Mouse (Mus musculus): Measurements from ENCODE around the gene Ndufs6. TPM values are rescaled to one million over a fixed set of nuclear protein-coding genes. Genes with fewer than 3 reads are reported as not detected.

Gene Ndufs6
- total RNA-seq (2014; rRNA removed) (70.5 and 91.4 TPM in 2 replicates), polyA plus RNA-seq (2015; fragmentation: Nextera tagmentation; extraction: Ambion mirVana) (498 and 525 TPM in 2 replicates)

DNA sequence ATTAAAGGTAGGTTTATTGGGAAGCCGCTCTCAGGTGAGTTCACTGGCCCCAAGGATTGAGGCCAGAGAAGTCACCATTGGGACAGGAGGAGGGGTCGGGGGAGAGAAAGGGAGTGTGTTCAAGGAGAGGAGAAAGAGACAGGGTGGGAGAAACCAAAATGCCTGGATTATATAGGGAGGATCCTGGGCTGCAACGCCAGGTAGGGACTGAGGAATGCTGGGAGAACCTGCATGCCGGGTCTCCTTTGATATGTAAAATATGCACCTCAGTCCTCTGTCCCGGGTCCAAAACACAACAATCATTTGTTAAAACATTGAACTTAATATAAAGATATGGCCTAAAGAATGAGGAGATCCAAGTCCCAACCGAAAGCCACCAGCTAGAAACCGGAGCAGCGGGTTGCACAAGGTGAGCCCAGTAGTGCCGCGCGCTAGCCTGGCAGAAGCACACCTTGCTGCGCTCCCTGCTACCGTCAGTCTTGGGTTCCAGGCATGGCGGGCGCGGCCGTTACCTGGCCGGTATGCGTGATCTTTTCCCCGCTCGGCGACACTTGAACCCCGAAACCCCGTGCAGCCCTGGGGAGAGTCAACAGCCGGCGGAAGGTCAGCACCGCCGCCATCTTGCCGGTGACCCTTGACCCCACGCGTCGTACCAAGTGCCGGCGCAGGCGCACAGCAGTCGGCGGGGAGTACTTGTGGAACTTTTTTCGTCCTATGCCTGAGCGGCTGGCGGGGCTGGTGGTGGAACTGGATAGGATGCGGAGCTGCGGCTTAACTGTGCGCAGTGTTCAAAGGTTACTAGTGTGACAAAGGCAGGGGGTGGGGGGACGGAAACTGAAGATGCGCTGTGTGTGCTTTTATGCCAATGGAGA is at the start of gene Ndufs6, which contains the start of gene Mrpl36:
Gene Ndufs6, minus strand, starts transcription at position 716 of the 872 bp plus-strand sequence.
Gene Mrpl36, plus strand, starts transcription at position 687 of the 872 bp plus-strand sequence.
- Histone ChIP-seq H3K27me3 (ENCODE audit: insufficient read depth, low read length) (no peaks in the 10 kb centered on the region), H3K4me1 (ENCODE audit: insufficient read depth, low read length) (peaks cover 7% of the 10 kb centered on the region), H3K9me3 (ENCODE audit: low read length) (no peaks in the 10 kb centered on the region), H3K36me3 (ENCODE audit: insufficient read depth, low read length) (peaks cover 16% of the 10 kb centered on the region), H3K27ac (peak within 1 kb of the TSS; percentile 78), H3K9ac (replicated peaks; ENCODE audit: low read length) (peak within 1 kb of the TSS; percentile 67), H3K4me2 (ENCODE audit: low read depth, low read length) (peak within 1 kb of the TSS; percentile 82), H3K4me3 (ENCODE audit: low read length) (peak within 1 kb of the TSS; percentile 74)
- DNase-seq (ENCODE audit: low spot score) (peak; percentile 96), ATAC-seq (peak; percentile 86)
- TF ChIP-seq CTCF (IDR thresholded peaks at IDR 0.05; ENCODE audit: low read depth) = no peak
- WGBS = 2% methylated on average over 45 of the region's 45 CpGs

DNA sequence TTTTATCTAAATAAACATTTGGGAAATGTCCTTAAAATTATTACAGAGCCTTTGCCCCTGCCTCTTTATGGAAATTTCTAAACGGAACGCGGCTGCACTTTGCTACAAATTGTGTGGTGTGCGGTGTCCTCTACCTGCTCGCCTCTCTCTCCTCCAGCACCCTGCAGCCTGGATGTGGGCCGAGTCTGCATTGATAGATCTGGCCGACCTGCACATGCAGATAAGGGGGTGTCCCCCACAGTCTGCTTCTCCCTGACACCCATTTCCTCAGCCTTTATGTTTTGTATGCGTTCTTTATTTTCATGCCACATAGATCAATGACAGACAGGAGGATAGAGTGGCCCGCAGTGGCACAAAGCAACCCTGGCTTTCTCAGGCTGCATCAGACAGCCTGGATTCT is 49.3 kb upstream of the Ndufs6 start:
- Histone ChIP-seq H3K4me2 (ENCODE audit: low read depth, low read length) (no peak overlapping the region), H3K27me3 (ENCODE audit: insufficient read depth, low read length) (no peaks in the 10 kb centered on the region), H3K36me3 (ENCODE audit: insufficient read depth, low read length) (no peaks in the 10 kb centered on the region), H3K4me1 (ENCODE audit: insufficient read depth, low read length) (no peaks in the 10 kb centered on the region), H3K27ac (no peak overlapping the region), H3K9ac (replicated peaks; ENCODE audit: low read length) (no peak overlapping the region), H3K9me3 (ENCODE audit: low read length) (no peaks in the 10 kb centered on the region), H3K4me3 (ENCODE audit: low read length) (no peak overlapping the region)
- 74% methylated on average over 9 of the region's 9 CpGs for whole genome bisulfite sequencing
- DNase-seq (ENCODE audit: low spot score) (no peak), ATAC-seq (no peak)
- no peak for TF ChIP-seq CTCF (IDR thresholded peaks at IDR 0.05; ENCODE audit: low read depth)

DNA sequence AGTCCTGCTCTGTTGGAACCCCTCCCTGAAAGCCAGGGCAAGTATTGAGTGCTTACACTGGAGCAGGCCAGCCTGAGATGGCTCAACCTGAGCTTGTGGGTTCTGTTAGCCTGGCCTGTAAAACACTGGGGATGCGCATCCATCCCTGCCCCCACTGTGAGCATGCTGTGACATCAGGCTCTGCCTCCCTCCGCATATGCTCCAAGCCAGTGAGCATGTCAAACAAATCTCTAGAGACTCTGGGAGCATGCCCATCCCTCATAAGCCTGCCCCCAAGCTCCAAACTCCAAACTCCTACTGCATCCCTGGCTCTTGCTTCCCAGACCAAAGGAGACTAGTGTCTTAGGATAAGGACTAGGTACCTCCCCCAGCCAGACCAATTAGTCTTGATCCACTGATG is 46.3 kb upstream of the Ndufs6 start:
- Histone ChIP-seq H3K9me3 (ENCODE audit: low read length) (no peaks in the 10 kb centered on the region), H3K4me3 (ENCODE audit: low read length) (no peak overlapping the region), H3K27me3 (ENCODE audit: insufficient read depth, low read length) (no peaks in the 10 kb centered on the region), H3K9ac (replicated peaks; ENCODE audit: low read length) (no peak overlapping the region), H3K4me2 (ENCODE audit: low read depth, low read length) (no peak overlapping the region), H3K27ac (no peak overlapping the region), H3K36me3 (ENCODE audit: insufficient read depth, low read length) (no peaks in the 10 kb centered on the region), H3K4me1 (ENCODE audit: insufficient read depth, low read length) (no peaks in the 10 kb centered on the region)
- ATAC-seq (peak; percentile 53; the same call in 1 of the 2 replicates), DNase-seq (ENCODE audit: low spot score) (no peak)
- no peak for TF ChIP-seq CTCF (IDR thresholded peaks at IDR 0.05; ENCODE audit: low read depth)
- 35% methylated on average over 2 of the region's 2 CpGs for WGBS

DNA sequence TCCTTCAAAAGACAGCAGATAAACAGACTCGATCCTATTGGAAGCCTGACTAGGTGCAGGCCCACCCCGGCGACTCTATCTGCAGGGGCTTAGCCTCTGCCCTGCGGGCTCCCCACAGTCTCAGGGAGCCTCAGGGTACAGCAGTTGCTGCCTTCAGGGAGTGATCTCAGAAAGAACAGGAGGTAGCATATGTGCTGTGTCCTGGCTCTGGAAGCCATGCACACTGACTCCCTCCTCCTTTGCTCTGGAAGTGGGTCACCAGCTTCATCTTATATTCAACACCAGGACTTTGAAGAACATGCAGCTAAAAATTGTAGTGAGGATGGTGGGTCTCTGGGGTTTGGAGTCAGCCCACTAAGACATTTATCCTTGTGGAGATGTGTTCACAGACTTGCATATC is 45.0 kb upstream of the Ndufs6 start:
- 77% methylated on average over 4 of the region's 4 CpGs for whole genome bisulfite sequencing
- DNase-seq (ENCODE audit: low spot score) = no peak
- no peaks in the 10 kb centered on the region for H3K27me3 ChIP-seq (ENCODE audit: insufficient read depth, low read length)
- no peak overlapping the region for H3K9ac ChIP-seq (replicated peaks; ENCODE audit: low read length)
- no peak for TF ChIP-seq CTCF (IDR thresholded peaks at IDR 0.05; ENCODE audit: low read depth)
- no peak overlapping the region for H3K4me2 ChIP-seq (ENCODE audit: low read depth, low read length)
- no peak overlapping the region for H3K27ac ChIP-seq
- H3K4me1 ChIP-seq (ENCODE audit: insufficient read depth, low read length) = no peaks in the 10 kb centered on the region
- no peaks in the 10 kb centered on the region for H3K36me3 ChIP-seq (ENCODE audit: insufficient read depth, low read length)
- no peak for ATAC-seq
- H3K4me3 ChIP-seq (ENCODE audit: low read length) = no peak overlapping the region
- H3K9me3 ChIP-seq (ENCODE audit: low read length) = no peaks in the 10 kb centered on the region

DNA sequence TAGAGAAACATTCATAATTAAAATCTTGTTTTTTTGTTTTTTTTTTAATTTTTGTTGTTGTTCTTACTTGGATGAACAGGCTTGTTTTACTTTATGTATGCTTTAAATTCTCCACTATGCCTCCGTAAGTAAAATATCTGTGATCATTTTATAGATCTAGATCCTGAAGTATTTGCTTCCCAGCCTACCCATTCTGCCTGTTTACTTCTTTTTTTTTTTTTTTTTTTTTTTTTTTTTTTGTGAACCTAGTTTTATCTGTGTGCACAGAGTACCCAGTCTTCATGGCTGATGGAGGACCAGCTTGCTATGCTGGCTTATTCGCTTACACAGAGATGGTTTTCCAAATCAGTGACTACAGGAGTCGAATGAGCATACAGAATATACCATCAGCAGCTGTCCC is 28.8 kb upstream of the Ndufs6 start:
- DNase-seq (ENCODE audit: low spot score) (no peak), ATAC-seq (no peak)
- Histone ChIP-seq H3K36me3 (ENCODE audit: insufficient read depth, low read length) (no peaks in the 10 kb centered on the region), H3K9ac (replicated peaks; ENCODE audit: low read length) (no peak overlapping the region), H3K4me2 (ENCODE audit: low read depth, low read length) (no peak overlapping the region), H3K9me3 (ENCODE audit: low read length) (no peaks in the 10 kb centered on the region), H3K4me3 (ENCODE audit: low read length) (no peak overlapping the region), H3K4me1 (ENCODE audit: insufficient read depth, low read length) (no peaks in the 10 kb centered on the region), H3K27me3 (ENCODE audit: insufficient read depth, low read length) (no peaks in the 10 kb centered on the region), H3K27ac (no peak overlapping the region)
- no peak for TF ChIP-seq CTCF (IDR thresholded peaks at IDR 0.05; ENCODE audit: low read depth)
- 82% methylated on average over 3 of the region's 3 CpGs for WGBS

DNA sequence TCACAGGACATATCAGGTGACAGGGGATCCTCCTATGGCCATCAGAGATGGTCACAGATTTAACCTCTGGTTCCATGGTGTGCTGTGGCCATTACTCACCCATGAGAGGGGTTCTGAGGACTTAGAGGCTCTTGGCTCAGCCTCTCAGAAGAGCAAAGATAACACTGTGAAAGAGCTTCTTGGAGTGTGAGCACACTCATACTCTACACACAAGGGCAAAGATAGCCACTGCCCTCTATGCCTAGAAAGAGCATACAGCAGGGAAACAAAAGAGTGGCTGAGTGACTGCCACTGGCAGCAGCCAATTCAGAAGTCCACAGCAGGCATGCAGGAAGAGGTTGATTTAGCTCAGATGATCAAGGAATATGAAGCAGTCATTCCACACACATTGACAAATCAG is 24.1 kb upstream of the Ndufs6 start:
- no peaks in the 10 kb centered on the region for H3K9me3 ChIP-seq (ENCODE audit: low read length)
- no peak overlapping the region for H3K27ac ChIP-seq
- no peak overlapping the region for H3K4me3 ChIP-seq (ENCODE audit: low read length)
- H3K27me3 ChIP-seq (ENCODE audit: insufficient read depth, low read length) = no peaks in the 10 kb centered on the region
- no peaks in the 10 kb centered on the region for H3K36me3 ChIP-seq (ENCODE audit: insufficient read depth, low read length)
- no peaks in the 10 kb centered on the region for H3K4me1 ChIP-seq (ENCODE audit: insufficient read depth, low read length)
- no peak for TF ChIP-seq CTCF (IDR thresholded peaks at IDR 0.05; ENCODE audit: low read depth)
- H3K4me2 ChIP-seq (ENCODE audit: low read depth, low read length) = no peak overlapping the region
- ATAC-seq (no peak), DNase-seq (ENCODE audit: low spot score) (no peak)
- H3K9ac ChIP-seq (replicated peaks; ENCODE audit: low read length) = no peak overlapping the region

DNA sequence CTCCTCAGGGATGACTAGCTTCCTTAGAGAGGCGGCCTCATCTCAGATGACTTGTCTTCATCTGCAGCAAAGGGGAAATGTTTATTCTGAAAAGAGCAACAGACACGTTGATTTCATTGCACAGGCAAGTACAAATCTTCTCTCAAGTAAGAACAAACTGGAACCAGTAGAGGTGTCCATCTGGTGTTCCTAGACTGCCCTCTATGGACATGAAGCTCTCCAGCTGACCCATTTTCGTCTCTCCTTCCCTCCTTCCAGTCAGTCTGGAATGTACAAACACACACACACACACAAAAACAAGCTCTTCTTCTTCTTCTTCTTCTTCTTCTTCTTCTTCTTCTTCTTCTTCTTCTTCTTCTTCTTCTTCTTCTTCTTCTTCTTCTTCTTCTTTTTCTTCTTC is 23.6 kb upstream of the Ndufs6 start:
- WGBS = 73% methylated on average over 3 of the region's 3 CpGs
- DNase-seq (ENCODE audit: low spot score) (no peak), ATAC-seq (no peak)
- no peak overlapping the region for H3K4me3 ChIP-seq (ENCODE audit: low read length)
- no peak overlapping the region for H3K27ac ChIP-seq
- H3K9ac ChIP-seq (replicated peaks; ENCODE audit: low read length) = no peak overlapping the region
- H3K4me1 ChIP-seq (ENCODE audit: insufficient read depth, low read length) = no peaks in the 10 kb centered on the region
- peak; percentile 17; the same call in 1 of the 2 replicates for TF ChIP-seq CTCF (IDR thresholded peaks at IDR 0.05; ENCODE audit: low read depth)
- H3K9me3 ChIP-seq (ENCODE audit: low read length) = no peaks in the 10 kb centered on the region
- no peaks in the 10 kb centered on the region for H3K27me3 ChIP-seq (ENCODE audit: insufficient read depth, low read length)
- no peak overlapping the region for H3K4me2 ChIP-seq (ENCODE audit: low read depth, low read length)
- no peaks in the 10 kb centered on the region for H3K36me3 ChIP-seq (ENCODE audit: insufficient read depth, low read length)

Measured in hindbrain, postnatal 0 days (tissue).